Mouse (Mus musculus) midbrain, embryonic 16.5 days (tissue): ENCODE results near the gene Rab3il1. TPM values are rescaled to one million over a fixed set of nuclear protein-coding genes. Genes with fewer than 3 reads are reported as not detected.

ENCODE experiments used
- ATAC-seq: fragments of 200-750 bp; cut with Nextera tagmentation; 2 replicates; pipeline ENCODE4 v1.8.0; 2017; ENCODE audit warnings: moderate TSS enrichment
- H3K27ac ChIP-seq: fragments of 300-500 bp; sonication (generic); 2 replicates; pipeline ENCODE4 v1.5.1; 2014; ENCODE audit warnings: mild to moderate bottlenecking, low read length, mixed read lengths
- H3K27me3 ChIP-seq: fragments of 300-500 bp; sonication (generic); 2 replicates; pipeline ENCODE4 v1.6.1; 2014; ENCODE audit warnings: low read depth, low read length, mixed read lengths; ENCODE audit not compliant: control insufficient read depth, insufficient read depth
- H3K36me3 ChIP-seq: fragments of 300-500 bp; sonication (generic); 2 replicates; pipeline ENCODE4 v1.6.1; 2014; ENCODE audit warnings: mild to moderate bottlenecking, low read length, moderate library complexity, mixed read lengths; ENCODE audit not compliant: control insufficient read depth, insufficient read depth
- H3K4me1 ChIP-seq: fragments of 300-500 bp; sonication (generic); 2 replicates; pipeline ENCODE4 v1.6.1; 2014; ENCODE audit warnings: mild to moderate bottlenecking, low read length, mixed read lengths; ENCODE audit not compliant: control insufficient read depth, insufficient read depth
- H3K4me2 ChIP-seq: fragments of 300-500 bp; sonication (generic); 2 replicates; pipeline ENCODE4 v1.6.1; 2014; ENCODE audit warnings: mild to moderate bottlenecking, low read length, mixed read lengths
- H3K4me3 ChIP-seq: fragments of 300-500 bp; sonication (generic); 2 replicates; pipeline ENCODE4 v1.5.1; 2014; ENCODE audit warnings: low read depth, mild to moderate bottlenecking, low read length, moderate library complexity, mixed read lengths
- H3K9ac ChIP-seq: fragments of 300-500 bp; sonication (generic); 2 replicates; pipeline ENCODE4 v1.6.1; 2014; ENCODE audit warnings: low read depth, low read length, mixed read lengths
- H3K9me3 ChIP-seq: fragments of 300-500 bp; sonication (generic); replicated peaks from 2 replicates; pipeline ENCODE4 v1.6.1; 2014; ENCODE audit warnings: mild to moderate bottlenecking, low read length, mixed read lengths; ENCODE audit not compliant: control insufficient read depth, poor library complexity, severe bottlenecking
- WGBS: fragments of 180-500 bp; shearing (Covaris S2); extraction: QIAGEN DNeasy Blood & Tissue Kit; methylation state at CpG from one replicate; pipeline ENCODE4 v1.1.7; 2014; 5-methylcytosine and 5-hydroxymethylcytosine counted together
- polyA plus RNA-seq: library from polyadenylated mRNA; unstranded; fragments of >200 nt; fragmentation: Nextera tagmentation; extraction: Ambion mirVana; gene quantifications from 2 replicates; pipeline ENCODE4 v1.2.1, GENCODE M21; 2015

The Rab3il1 gene
- polyA plus RNA-seq, 1 experiment from 2014 or later, result 21.4 TPM

DNA sequence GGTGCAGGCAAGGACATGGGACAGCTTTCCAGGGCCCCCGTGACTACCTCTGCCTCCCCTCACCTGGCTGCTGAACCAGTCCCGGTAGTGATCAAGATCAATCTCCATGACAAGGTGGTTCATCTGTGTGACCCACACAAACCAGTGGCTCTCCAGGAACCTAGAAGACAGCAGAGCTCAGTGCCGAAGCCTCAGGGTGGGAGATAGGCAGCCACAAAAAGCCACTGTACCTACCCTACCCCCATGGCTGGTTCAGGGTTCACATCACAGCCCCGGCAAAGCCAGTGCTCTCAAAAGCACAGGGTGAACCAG lies 64.7 kb downstream of the Rab3il1 start:
- H3K36me3 ChIP-seq, result peaks cover 46% of the 10 kb centered on the region
- no peaks in the 10 kb centered on the region for H3K27me3 ChIP-seq
- H3K4me2 ChIP-seq, result no peak overlapping the region
- no peaks in the 10 kb centered on the region for H3K4me1 ChIP-seq
- no peaks in the 10 kb centered on the region for H3K9me3 ChIP-seq
- WGBS, result 97% methylated on average over 4 of the region's 4 CpGs
- no peak overlapping the region for H3K9ac ChIP-seq
- no peak overlapping the region for H3K4me3 ChIP-seq
- H3K27ac ChIP-seq, result no peak overlapping the region
- ATAC-seq, result no peak

DNA sequence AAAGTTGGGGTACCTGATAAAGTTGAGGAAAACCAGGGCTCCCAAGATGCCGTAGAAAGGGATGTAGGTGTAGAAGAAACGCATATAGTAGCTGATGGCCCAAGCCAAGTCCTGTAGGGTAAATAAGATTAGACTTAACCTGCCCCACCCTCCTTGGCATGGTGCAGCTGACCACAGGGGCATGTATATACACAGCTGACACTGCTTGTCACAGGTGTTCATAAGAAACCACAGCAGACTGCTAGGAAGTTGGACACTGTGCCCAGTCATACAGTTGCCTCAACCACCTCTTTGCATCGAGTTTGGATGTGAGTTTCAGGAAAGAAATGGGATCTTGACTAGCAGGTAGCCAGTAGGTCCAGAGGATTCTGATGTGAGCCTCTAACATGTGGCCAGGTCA lies 65.0 kb downstream of the Rab3il1 start:
- no peaks in the 10 kb centered on the region for H3K9me3 ChIP-seq
- no peak for ATAC-seq
- no peak overlapping the region for H3K9ac ChIP-seq
- H3K4me3 ChIP-seq, result no peak overlapping the region
- 98% methylated on average over 3 of the region's 3 CpGs for WGBS
- peaks cover 47% of the 10 kb centered on the region for H3K36me3 ChIP-seq
- no peak overlapping the region for H3K27ac ChIP-seq
- H3K4me1 ChIP-seq, result no peaks in the 10 kb centered on the region
- no peaks in the 10 kb centered on the region for H3K27me3 ChIP-seq
- H3K4me2 ChIP-seq, result no peak overlapping the region

DNA sequence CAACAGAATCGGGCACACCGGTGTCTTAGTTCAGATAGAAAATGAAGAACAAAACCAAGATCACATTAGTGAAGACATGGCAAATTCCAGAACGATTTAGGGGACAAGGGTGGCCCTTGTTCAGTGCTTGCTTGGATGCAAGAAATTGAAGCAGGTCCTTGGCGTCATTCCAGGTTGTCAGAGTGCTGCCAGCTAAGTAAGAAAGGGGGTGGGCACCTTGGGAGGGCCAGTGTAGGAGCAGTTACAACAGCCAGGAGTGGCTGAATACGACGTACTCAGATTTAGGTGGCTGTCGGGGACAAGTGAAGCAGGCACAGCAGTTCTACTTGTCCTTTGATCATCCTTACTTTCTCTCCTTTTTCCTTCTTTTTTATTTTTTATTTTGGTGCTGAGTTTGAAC lies 66.2 kb downstream of the Rab3il1 start:
- ATAC-seq, result no peak
- no peak overlapping the region for H3K4me2 ChIP-seq
- peaks cover 46% of the 10 kb centered on the region for H3K36me3 ChIP-seq
- H3K9ac ChIP-seq, result no peak overlapping the region
- no peaks in the 10 kb centered on the region for H3K4me1 ChIP-seq
- WGBS, result 65% methylated on average over 7 of the region's 7 CpGs
- H3K4me3 ChIP-seq, result no peak overlapping the region
- no peak overlapping the region for H3K27ac ChIP-seq
- no peaks in the 10 kb centered on the region for H3K27me3 ChIP-seq
- no peaks in the 10 kb centered on the region for H3K9me3 ChIP-seq

DNA sequence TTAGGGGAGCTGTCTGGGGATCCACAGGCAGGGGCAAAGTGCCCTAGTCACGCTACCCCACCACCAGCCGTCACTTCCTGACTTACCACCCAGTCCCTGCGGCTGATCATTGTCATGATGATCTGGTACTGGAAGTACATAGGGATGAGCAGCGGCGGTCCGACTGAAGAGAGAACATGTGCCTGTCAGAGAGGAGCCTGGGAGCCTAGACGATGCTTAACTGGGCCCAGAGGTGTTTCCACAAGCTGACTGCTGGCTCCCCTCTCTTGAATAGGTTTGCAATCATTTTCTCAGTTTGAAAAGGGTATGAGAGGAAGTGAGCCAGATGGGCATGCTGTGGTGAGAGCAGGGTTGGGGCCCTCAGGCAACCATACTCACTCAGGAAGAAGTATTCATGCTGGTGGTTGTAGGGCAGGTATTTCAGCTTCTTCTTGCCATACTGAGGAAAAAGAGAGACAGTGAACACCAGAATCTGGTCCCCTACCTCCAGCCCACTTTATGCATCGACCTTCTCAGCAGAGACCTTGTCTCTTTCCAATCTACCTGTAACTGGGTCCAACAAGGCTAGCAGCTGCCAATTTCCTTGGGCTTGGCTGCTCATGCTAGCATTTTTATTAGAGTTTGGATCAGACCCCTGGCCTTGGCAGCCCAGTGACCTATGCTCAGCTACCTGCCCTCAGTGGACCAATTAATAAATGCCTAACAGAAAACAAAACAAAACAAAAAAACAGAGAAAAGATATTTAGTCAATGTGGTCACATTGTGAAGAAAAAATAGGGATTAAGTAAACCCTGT lies 68.9 kb downstream of the Rab3il1 start:
- Histone ChIP-seq H3K27me3 (no peaks in the 10 kb centered on the region), H3K36me3 (peaks cover 56% of the 10 kb centered on the region), H3K4me2 (no peak overlapping the region), H3K9me3 (no peaks in the 10 kb centered on the region), H3K27ac (no peak overlapping the region), H3K4me1 (no peaks in the 10 kb centered on the region), H3K9ac (no peak overlapping the region), H3K4me3 (no peak overlapping the region)
- whole genome bisulfite sequencing, result 95% methylated on average over 8 of the region's 8 CpGs
- ATAC-seq, result no peak

DNA sequence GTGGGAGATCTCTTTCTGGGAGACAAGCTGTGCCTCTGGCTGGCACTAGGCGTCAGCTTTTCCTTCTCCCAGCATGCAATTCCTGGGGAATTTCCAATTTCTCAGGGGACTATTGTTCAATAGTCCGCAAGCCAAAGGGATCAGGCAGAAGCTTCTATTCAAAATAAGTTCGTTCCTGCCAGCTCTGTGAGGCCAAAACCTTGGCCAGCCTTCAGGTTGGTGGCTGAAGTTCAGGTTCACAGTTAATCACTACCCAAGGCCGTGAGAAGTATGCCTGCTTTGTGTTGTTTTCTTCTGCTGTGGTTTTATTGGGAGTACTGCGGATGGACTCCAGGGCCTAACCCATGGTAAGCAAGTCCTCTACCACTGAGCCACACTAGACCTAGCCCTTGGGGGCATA lies 69.7 kb downstream of the Rab3il1 start:
- Histone ChIP-seq H3K27ac (peak overlapping the region; percentile 43), H3K4me2 (no peak overlapping the region), H3K27me3 (no peaks in the 10 kb centered on the region), H3K9ac (no peak overlapping the region), H3K36me3 (peaks cover 58% of the 10 kb centered on the region), H3K9me3 (no peaks in the 10 kb centered on the region), H3K4me3 (no peak overlapping the region), H3K4me1 (no peaks in the 10 kb centered on the region)
- ATAC-seq, result peak; percentile 61
- WGBS, result 59% methylated on average over 5 of the region's 5 CpGs

DNA sequence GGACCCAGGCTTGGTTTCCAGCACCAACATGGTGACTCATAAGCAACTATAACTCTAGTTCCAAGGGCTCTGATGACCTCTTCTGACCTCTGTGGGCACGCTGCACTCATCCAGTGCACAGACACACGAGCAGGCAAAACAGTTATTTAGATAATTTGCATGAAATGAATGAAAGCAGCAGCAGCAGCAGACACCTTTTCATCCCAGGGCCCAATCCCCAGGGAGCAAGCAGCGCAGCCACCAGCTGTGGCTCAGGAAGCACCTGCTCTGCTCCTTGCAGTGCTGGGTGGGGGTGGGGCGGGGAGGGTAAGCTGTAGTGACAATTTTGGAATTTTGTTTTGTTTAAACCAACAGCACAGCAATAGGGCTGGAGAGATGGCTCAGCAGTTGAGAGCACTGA lies 70.4 kb downstream of the Rab3il1 start:
- no peaks in the 10 kb centered on the region for H3K9me3 ChIP-seq
- H3K27me3 ChIP-seq, result no peaks in the 10 kb centered on the region
- peaks cover 59% of the 10 kb centered on the region for H3K36me3 ChIP-seq
- no peak overlapping the region for H3K4me2 ChIP-seq
- ATAC-seq, result no peak
- no peak overlapping the region for H3K4me3 ChIP-seq
- H3K9ac ChIP-seq, result no peak overlapping the region
- WGBS, result 52% methylated on average over 4 of the region's 4 CpGs
- H3K4me1 ChIP-seq, result no peaks in the 10 kb centered on the region
- peak overlapping the region; percentile 43 for H3K27ac ChIP-seq

DNA sequence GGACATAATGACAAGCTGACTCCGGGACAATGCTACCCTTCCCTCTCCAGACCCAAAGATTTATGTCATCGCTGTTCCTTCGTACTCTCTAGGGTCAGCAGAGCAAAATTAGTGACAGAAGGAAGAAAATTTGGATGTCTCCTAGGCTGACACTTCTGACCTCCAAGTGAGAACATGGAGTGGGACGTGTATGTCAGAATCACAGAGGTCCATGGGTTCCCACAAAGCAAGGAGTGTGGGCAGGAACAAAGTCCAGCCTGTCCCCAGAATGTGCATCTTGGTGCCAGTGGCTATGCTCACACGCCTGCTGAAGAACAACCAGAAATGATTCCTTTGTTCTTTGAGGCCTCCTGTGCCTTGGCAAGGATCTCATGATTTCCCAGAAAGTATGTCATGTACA lies 71.7 kb downstream of the Rab3il1 start:
- no peak overlapping the region for H3K4me3 ChIP-seq
- H3K9me3 ChIP-seq, result no peaks in the 10 kb centered on the region
- peaks cover 66% of the 10 kb centered on the region for H3K36me3 ChIP-seq
- no peaks in the 10 kb centered on the region for H3K4me1 ChIP-seq
- WGBS, result 96% methylated on average over 5 of the region's 5 CpGs
- no peaks in the 10 kb centered on the region for H3K27me3 ChIP-seq
- H3K27ac ChIP-seq, result no peak overlapping the region
- no peak overlapping the region for H3K4me2 ChIP-seq
- no peak for ATAC-seq
- H3K9ac ChIP-seq, result no peak overlapping the region

DNA sequence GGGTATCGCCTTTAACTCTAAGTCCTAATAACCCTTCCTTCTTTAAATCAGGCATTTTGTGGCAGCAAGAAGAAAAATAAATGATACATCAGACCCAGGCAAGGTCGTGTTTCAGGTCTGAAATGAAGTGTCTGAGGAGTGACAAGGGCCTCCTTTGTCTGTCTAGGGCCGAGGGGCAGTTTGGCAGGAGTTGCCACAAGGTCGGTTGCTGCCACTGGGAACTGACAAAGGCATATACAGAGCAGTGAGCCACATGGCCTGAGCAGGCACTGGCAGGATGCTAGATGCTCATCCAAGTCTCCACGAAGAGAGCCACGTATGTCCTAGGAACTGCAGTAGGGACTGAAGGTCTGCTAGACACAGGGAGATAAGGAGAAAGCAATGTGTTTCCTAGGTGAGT lies 76.9 kb downstream of the Rab3il1 start:
- Histone ChIP-seq H3K9ac (no peak overlapping the region), H3K4me3 (no peak overlapping the region), H3K9me3 (no peaks in the 10 kb centered on the region), H3K27ac (no peak overlapping the region), H3K4me2 (no peak overlapping the region), H3K4me1 (no peaks in the 10 kb centered on the region), H3K27me3 (no peaks in the 10 kb centered on the region), H3K36me3 (peaks cover 69% of the 10 kb centered on the region)
- 79% methylated on average over 6 of the region's 6 CpGs for WGBS
- no peak for ATAC-seq

DNA sequence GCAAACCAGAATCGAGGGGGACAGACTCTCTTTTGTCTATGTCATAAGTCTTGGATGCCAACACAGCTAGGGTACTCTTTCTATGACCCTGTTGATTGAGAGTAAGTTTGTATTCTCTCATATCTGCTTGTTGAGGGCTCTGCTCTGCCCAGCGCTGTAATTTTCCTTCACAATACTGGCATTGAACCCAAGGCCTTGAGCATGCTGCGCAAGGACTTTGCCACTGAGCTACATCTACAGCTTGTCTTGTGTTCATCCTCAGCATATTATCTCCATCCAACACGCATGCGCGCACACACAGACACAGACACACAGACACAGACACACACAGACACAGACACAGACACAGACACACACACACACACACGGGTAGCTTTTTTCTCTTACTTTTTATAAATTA lies 78.9 kb downstream of the Rab3il1 start:
- 97% methylated on average over 7 of the region's 7 CpGs for WGBS
- H3K9ac ChIP-seq, result no peak overlapping the region
- no peak for ATAC-seq
- H3K9me3 ChIP-seq, result no peaks in the 10 kb centered on the region
- no peaks in the 10 kb centered on the region for H3K4me1 ChIP-seq
- no peak overlapping the region for H3K4me2 ChIP-seq
- peaks cover 66% of the 10 kb centered on the region for H3K36me3 ChIP-seq
- H3K27ac ChIP-seq, result no peak overlapping the region
- no peaks in the 10 kb centered on the region for H3K27me3 ChIP-seq
- no peak overlapping the region for H3K4me3 ChIP-seq
